Mouse (Mus musculus): ENCODE results near the gene Cd3e. TPM values are rescaled to one million over a fixed set of nuclear protein-coding genes. Genes with fewer than 3 reads are reported as not detected.

Gene Cd3e
- polyA plus RNA-seq, 1 experiment, result not detected

DNA sequence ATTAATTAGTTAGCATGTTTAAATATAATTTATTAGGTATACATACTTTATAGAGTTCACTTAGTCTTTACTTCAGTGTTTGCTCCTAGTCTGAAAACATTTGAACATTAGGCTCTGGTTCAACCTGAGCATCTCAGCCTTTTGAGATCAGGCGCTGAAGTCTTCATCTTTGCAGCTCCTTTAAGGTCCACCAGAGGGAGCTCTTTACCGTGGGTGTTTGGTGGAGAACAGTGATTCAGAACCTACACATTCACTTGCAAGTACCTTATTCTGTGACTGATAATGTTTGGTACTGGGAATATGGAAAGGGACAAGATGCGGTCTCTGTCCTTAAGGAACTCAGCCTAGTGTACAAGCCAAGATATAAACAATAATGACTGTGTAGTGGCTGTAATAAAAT is 13.4 kb upstream of the Cd3e start:
- peak; percentile 85 for TF ChIP-seq CTCF (IDR thresholded peaks at IDR 0.05; ENCODE audit: extremely low read depth, insufficient read depth, low read length)
- no peak for TF ChIP-seq POLR2A (IDR thresholded peaks at IDR 0.05; ENCODE audit: extremely low read depth, insufficient read depth, low read length)
- Histone ChIP-seq H3K27ac (ENCODE audit: insufficient read depth, low read length) (no peak overlapping the region), H3K4me1 (ENCODE audit: control insufficient read depth, insufficient read depth, low read length) (no peaks in the 10 kb centered on the region), H3K4me3 (ENCODE audit: insufficient read depth, low read length) (no peak overlapping the region)

DNA sequence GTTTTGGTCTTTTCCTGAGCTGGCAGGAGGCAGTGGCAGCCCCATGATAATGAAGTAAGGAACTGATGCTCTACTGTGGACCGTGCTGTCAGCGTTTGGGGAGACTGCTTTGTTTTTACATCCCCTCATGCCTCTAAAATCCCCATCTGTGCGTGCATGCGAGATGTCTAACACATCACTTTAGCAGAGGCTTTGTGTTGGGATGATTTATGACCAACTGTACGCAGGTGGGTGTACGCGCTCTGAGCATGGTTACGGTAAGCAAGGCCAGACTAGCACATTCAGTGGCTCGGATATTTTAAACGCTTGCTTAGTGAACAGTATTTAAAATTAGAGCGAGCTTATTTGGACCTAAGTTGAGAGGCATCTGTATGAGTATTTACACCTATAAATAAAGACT is 8.6 kb upstream of the Cd3e start:
- TF ChIP-seq POLR2A (IDR thresholded peaks at IDR 0.05; ENCODE audit: extremely low read depth, insufficient read depth, low read length) (no peak), CTCF (IDR thresholded peaks at IDR 0.05; ENCODE audit: extremely low read depth, insufficient read depth, low read length) (no peak)
- no peaks in the 10 kb centered on the region for H3K4me1 ChIP-seq (ENCODE audit: control insufficient read depth, insufficient read depth, low read length)
- no peak overlapping the region for H3K4me3 ChIP-seq (ENCODE audit: insufficient read depth, low read length)
- H3K27ac ChIP-seq (ENCODE audit: insufficient read depth, low read length), result no peak overlapping the region

DNA sequence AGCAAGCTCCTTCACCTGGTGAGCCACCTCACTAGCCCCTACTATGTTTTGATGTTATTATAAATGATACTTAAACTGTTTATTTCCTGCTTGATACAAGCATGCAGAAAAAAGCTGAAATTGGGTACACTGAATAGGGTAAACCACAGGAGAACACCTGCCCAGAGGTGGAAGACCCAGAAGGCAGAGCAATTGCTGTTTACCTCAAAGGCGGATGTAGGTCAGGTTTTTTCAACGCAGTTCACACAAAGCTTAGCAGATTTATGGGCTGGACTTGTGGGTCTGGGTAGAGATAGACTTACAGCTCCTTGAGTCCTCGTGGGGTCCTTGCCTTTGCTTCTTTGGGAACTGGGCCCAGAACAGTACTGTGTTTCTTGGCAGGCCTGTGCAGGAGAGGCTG is 6.4 kb upstream of the Cd3e start:
- Histone ChIP-seq H3K27ac (ENCODE audit: insufficient read depth, low read length) (no peak overlapping the region), H3K4me1 (ENCODE audit: control insufficient read depth, insufficient read depth, low read length) (no peaks in the 10 kb centered on the region), H3K4me3 (ENCODE audit: insufficient read depth, low read length) (no peak overlapping the region)
- TF ChIP-seq POLR2A (IDR thresholded peaks at IDR 0.05; ENCODE audit: extremely low read depth, insufficient read depth, low read length) (no peak), CTCF (IDR thresholded peaks at IDR 0.05; ENCODE audit: extremely low read depth, insufficient read depth, low read length) (no peak)

DNA sequence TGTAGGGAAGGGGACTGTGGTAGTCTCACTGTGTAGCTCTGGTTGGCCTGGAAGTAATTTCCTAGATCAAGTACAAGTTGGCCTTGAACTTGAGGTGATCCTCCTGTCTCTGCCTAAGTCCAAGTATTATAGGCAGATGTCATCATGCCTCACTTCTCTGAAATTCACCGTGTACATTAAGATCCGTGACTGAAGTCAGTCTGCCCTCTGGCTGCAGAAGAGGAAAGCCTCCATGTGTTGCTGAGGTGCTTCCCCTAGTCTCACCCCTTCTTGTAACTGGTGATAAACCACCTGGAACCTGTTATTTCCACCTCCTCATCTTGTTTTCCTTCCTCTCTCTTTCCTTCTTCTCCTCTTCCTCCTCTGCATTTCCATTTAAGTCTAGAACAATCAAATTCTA is 5.5 kb upstream of the Cd3e start:
- Histone ChIP-seq H3K4me3 (ENCODE audit: insufficient read depth, low read length) (no peak overlapping the region), H3K27ac (ENCODE audit: insufficient read depth, low read length) (no peak overlapping the region), H3K4me1 (ENCODE audit: control insufficient read depth, insufficient read depth, low read length) (no peaks in the 10 kb centered on the region)
- TF ChIP-seq CTCF (IDR thresholded peaks at IDR 0.05; ENCODE audit: extremely low read depth, insufficient read depth, low read length), result no peak
- no peak for TF ChIP-seq POLR2A (IDR thresholded peaks at IDR 0.05; ENCODE audit: extremely low read depth, insufficient read depth, low read length)

DNA sequence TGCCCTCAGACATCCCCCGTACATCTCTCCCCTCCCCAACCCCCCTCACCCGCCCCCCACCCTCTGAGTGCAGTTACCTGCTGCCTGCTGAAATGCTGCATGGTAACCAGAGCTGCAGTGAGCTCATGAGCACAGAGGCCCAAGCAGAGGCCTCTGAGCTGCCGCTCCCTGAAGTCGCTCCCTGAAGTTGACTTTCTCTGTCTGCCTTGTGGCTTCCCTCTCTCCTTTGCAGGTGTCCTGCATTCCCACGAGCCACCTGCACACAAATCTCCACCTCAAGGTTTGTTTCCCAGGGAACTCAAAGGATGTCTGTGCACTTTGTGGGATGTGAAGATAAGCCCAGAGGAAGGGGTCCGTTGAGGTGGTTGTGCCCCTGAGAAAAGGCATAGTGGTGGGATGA is 1.9 kb upstream of the Cd3e start:
- H3K4me1 ChIP-seq (ENCODE audit: control insufficient read depth, insufficient read depth, low read length), result no peaks in the 10 kb centered on the region
- H3K27ac ChIP-seq (ENCODE audit: insufficient read depth, low read length), result no peak overlapping the region
- TF ChIP-seq CTCF (IDR thresholded peaks at IDR 0.05; ENCODE audit: extremely low read depth, insufficient read depth, low read length) (no peak), POLR2A (IDR thresholded peaks at IDR 0.05; ENCODE audit: extremely low read depth, insufficient read depth, low read length) (no peak)
- no peak overlapping the region for H3K4me3 ChIP-seq (ENCODE audit: insufficient read depth, low read length)

DNA sequence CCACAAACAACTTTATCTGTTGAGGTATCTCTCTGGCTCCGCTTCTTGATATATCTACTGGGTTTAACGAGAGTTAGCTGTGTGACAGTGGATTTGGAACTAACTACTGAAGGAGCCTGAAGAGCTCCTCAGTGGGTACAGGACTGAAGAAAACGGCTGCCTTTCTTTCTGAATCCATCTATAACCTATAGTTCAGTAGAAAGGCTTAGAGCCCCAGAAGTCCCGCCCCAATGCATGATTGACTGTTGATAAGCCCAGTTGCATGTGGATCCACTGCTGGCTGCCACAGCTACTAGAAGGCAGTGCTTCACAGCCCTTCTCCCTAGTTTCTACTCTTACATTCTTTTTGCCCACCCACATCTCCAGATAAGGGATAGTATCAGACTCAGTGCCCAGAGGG is 1.0 kb upstream of the Cd3e start:
- Histone ChIP-seq H3K4me1 (ENCODE audit: control insufficient read depth, insufficient read depth, low read length) (no peaks in the 10 kb centered on the region), H3K4me3 (ENCODE audit: insufficient read depth, low read length) (no peak overlapping the region), H3K27ac (ENCODE audit: insufficient read depth, low read length) (no peak overlapping the region)
- TF ChIP-seq CTCF (IDR thresholded peaks at IDR 0.05; ENCODE audit: extremely low read depth, insufficient read depth, low read length), result no peak
- TF ChIP-seq POLR2A (IDR thresholded peaks at IDR 0.05; ENCODE audit: extremely low read depth, insufficient read depth, low read length), result no peak

DNA sequence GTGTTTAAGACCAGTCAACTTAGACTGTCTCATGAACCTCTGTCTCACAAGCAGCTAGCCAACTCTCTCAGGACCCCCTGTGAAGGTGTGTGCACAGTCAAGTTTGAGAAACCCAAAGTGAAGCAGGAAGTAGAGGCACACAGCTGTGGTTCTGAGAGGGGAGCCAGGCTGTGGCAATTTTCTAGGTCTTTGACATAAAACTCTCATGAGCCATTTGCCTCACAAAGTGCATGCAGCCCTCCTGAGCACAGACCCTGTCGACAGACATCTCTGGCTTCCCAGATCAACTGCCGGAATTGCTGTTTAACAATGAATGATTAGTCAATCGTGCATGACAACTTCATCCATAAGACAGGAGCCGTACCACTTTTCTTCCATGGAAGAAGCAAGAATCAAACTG is 1.1 kb downstream of the Cd3e start:
- TF ChIP-seq POLR2A (IDR thresholded peaks at IDR 0.05; ENCODE audit: extremely low read depth, insufficient read depth, low read length), result no peak
- no peak for TF ChIP-seq CTCF (IDR thresholded peaks at IDR 0.05; ENCODE audit: extremely low read depth, insufficient read depth, low read length)
- H3K27ac ChIP-seq (ENCODE audit: insufficient read depth, low read length), result no peak overlapping the region
- H3K4me3 ChIP-seq (ENCODE audit: insufficient read depth, low read length), result no peak overlapping the region
- H3K4me1 ChIP-seq (ENCODE audit: control insufficient read depth, insufficient read depth, low read length), result no peaks in the 10 kb centered on the region

DNA sequence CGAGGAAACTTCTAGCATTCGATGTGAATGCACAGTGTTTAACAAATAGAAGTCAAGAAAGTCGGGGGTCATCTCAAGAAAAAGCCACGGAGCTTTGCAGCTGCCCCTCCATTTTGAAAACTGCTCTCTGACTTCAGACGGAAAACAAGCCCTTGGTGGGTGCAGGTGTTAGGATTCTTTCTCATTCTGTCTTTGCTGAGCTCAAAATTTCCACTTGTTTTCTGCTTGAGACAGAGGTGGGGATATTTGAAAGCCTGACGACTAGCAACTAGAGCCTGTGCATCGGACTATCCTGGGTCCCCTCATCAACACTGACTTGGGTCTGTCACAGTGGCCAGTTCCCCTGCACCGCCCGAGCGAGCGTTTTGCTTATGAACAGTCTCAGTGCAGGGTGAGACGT is 2.0 kb downstream of the Cd3e start:
- no peak overlapping the region for H3K27ac ChIP-seq (ENCODE audit: insufficient read depth, low read length)
- no peaks in the 10 kb centered on the region for H3K4me1 ChIP-seq (ENCODE audit: control insufficient read depth, insufficient read depth, low read length)
- no peak for TF ChIP-seq POLR2A (IDR thresholded peaks at IDR 0.05; ENCODE audit: extremely low read depth, insufficient read depth, low read length)
- TF ChIP-seq CTCF (IDR thresholded peaks at IDR 0.05; ENCODE audit: extremely low read depth, insufficient read depth, low read length), result no peak
- no peak overlapping the region for H3K4me3 ChIP-seq (ENCODE audit: insufficient read depth, low read length)

DNA sequence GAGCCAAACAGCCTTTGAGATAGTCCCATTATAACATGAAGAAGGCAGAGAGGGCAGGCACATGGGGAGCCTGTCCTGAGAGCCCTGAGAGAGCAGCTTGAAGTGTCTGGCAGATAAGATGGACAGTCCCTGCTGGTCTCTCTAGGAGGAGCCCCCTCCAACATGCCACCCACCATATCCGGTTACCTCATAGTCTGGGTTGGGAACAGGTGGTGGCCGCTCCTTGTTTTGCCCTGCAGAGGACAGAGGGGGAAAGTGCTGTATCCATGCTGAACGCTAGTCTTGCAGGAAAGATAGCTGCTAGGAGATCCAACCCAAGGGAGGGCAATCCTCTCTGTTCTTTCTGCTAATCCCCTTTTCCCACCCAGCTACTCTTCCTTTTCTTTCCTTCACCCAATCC is 9.2 kb downstream of the Cd3e start:
- Histone ChIP-seq H3K4me3 (ENCODE audit: insufficient read depth, low read length) (no peak overlapping the region), H3K4me1 (ENCODE audit: control insufficient read depth, insufficient read depth, low read length) (no peaks in the 10 kb centered on the region), H3K27ac (ENCODE audit: insufficient read depth, low read length) (no peak overlapping the region)
- TF ChIP-seq POLR2A (IDR thresholded peaks at IDR 0.05; ENCODE audit: extremely low read depth, insufficient read depth, low read length), result no peak
- TF ChIP-seq CTCF (IDR thresholded peaks at IDR 0.05; ENCODE audit: extremely low read depth, insufficient read depth, low read length), result no peak

DNA sequence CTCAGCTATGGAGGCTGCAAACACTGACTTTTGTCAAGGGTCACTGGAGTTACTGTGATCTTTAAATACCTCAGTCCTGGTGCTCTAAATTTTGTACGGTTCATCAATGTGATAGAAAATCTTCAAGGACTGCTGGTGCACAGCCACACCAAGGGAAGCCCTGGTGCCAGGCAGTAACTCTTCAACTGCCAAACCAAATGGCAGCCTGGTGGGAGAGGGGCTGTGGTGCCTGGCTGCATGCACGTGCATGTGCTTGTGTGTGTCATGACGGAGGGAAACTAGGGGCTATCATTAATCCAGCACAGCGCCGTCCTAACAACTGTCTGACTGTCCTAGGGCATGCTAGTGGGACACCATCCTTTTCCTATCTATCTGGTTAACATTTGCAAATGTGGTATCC is 9.7 kb downstream of the Cd3e start:
- no peak for TF ChIP-seq CTCF (IDR thresholded peaks at IDR 0.05; ENCODE audit: extremely low read depth, insufficient read depth, low read length)
- TF ChIP-seq POLR2A (IDR thresholded peaks at IDR 0.05; ENCODE audit: extremely low read depth, insufficient read depth, low read length), result no peak
- no peaks in the 10 kb centered on the region for H3K4me1 ChIP-seq (ENCODE audit: control insufficient read depth, insufficient read depth, low read length)
- H3K4me3 ChIP-seq (ENCODE audit: insufficient read depth, low read length), result no peak overlapping the region
- no peak overlapping the region for H3K27ac ChIP-seq (ENCODE audit: insufficient read depth, low read length)

DNA sequence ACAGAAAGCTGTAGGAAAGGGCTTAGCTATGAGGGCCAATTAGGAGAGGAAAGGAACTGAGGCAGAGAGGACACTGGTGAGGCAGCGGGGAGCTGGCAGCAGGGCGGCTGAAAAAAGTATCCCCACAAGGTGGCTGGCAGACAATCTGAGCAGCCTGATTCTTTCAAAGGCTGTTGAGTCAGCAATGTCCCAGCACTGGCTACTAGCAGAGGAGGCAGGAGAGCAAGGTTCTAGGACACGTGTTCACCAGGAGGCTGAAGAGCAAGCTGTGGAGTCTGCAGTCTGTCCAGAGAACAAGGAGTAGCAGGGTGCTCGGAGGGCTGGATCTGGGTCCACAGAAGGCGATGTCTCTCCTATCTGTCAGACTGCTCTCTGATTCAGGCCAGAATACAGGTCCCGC is 10.3 kb downstream of the Cd3e start:
- TF ChIP-seq CTCF (IDR thresholded peaks at IDR 0.05; ENCODE audit: extremely low read depth, insufficient read depth, low read length) (no peak), POLR2A (IDR thresholded peaks at IDR 0.05; ENCODE audit: extremely low read depth, insufficient read depth, low read length) (no peak)
- Histone ChIP-seq H3K27ac (ENCODE audit: insufficient read depth, low read length) (no peak overlapping the region), H3K4me1 (ENCODE audit: control insufficient read depth, insufficient read depth, low read length) (no peaks in the 10 kb centered on the region), H3K4me3 (ENCODE audit: insufficient read depth, low read length) (no peak overlapping the region)

Measured in cortical plate, adult 2 months (tissue).